Mouse (Mus musculus) liver, embryonic 12.5 days (tissue): ENCODE measurements around the gene Zfp940. TPM values are rescaled to one million over a fixed set of nuclear protein-coding genes. Genes with fewer than 3 reads are reported as not detected.
"Not testable (repeated sequence)": the region's sequence is repeated elsewhere in the genome, so short reads cannot be mapped to it uniquely, and the experiment has no call there.

ENCODE experiments used
- ATAC-seq: fragments of 200-750 bp; cut with Nextera tagmentation; 2 replicates; pipeline ENCODE4 v1.8.0; 2017; ENCODE audit warnings: moderate number of reproducible peaks, mild to moderate bottlenecking, moderate library complexity
- H3K27ac ChIP-seq: fragments of 300-500 bp; sonication (generic); 2 replicates; pipeline ENCODE4 v1.5.1; 2016; ENCODE audit warnings: mild to moderate bottlenecking
- H3K27me3 ChIP-seq: fragments of 300-500 bp; sonication (generic); replicated peaks from 2 replicates; pipeline ENCODE4 v1.6.1; 2016; ENCODE audit warnings: mild to moderate bottlenecking, moderate library complexity
- H3K36me3 ChIP-seq: fragments of 300-500 bp; sonication (generic); 2 replicates; pipeline ENCODE4 v1.6.1; 2016; ENCODE audit warnings: mild to moderate bottlenecking, moderate library complexity
- H3K4me1 ChIP-seq: fragments of 300-500 bp; sonication (generic); 2 replicates; pipeline ENCODE4 v1.6.1; 2016
- H3K4me2 ChIP-seq: fragments of 300-500 bp; sonication (generic); 2 replicates; pipeline ENCODE4 v1.6.1; 2016; ENCODE audit warnings: mild to moderate bottlenecking, moderate library complexity
- H3K4me3 ChIP-seq: fragments of 300-500 bp; sonication (generic); 2 replicates; pipeline ENCODE4 v1.5.1; 2016; ENCODE audit warnings: mild to moderate bottlenecking, moderate library complexity
- H3K9ac ChIP-seq: fragments of 300-500 bp; sonication (generic); 2 replicates; pipeline ENCODE4 v1.6.1; 2016; ENCODE audit warnings: mild to moderate bottlenecking, moderate library complexity
- H3K9me3 ChIP-seq: fragments of 300-500 bp; sonication (generic); replicated peaks from 2 replicates; pipeline ENCODE4 v1.6.1; 2016; ENCODE audit warnings: mild to moderate bottlenecking, moderate library complexity
- WGBS: fragments of 180-500 bp; shearing (Covaris S2); methylation state at CpG from one replicate; pipeline ENCODE4 v1.1.7; 2016; ENCODE audit not compliant: insufficient replicate concordance; 5-methylcytosine and 5-hydroxymethylcytosine counted together
- polyA plus RNA-seq: library from polyadenylated mRNA; unstranded; fragments of >200 nt; fragmentation: Nextera tagmentation; extraction: Ambion mirVana; gene quantifications from 2 replicates; pipeline ENCODE4 v1.2.1, GENCODE M21; 2016

The Zfp940 gene
- 2.1 and 2.4 TPM in 2 replicates for polyA plus RNA-seq

DNA sequence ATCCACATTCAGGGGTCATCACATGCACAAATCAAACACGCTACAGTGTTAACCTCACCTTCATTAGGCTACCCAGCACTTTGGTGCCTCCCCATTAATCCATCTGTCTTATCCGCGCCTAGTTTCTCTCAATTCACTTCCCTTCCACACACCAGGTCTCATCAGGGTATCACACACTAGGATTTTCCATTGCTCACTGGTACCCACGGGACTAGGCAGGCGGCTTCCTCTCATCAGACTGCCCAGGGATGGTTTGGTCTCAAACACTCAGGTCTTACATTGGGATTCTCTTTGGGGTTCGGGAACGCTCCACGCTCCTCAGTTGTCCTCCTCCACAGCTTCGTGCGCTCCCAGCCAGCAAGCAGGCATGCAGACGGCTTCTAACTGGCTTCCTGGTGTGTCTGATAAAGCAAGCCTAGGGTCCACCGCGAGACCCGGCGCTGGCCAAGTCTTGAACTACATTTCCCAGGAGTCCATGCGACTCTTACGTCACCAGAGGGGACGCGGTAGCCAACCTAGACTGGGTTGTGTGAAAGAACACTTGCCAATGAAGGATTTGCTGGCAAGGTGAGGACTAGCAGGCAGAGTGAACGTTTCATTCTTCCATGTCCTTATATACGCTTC, at the start of gene Zfp940:
Gene Zfp940 (minus strand): TSS at position 451 of the 624 bp plus-strand sequence.
- no peak within 1 kb of the TSS for H3K27ac ChIP-seq
- H3K4me1 ChIP-seq, result peaks cover 11% of the 10 kb centered on the region
- H3K27me3 ChIP-seq, result no peaks in the 10 kb centered on the region
- H3K9me3 ChIP-seq, result no peaks in the 10 kb centered on the region
- WGBS, result 2% methylated on average over 21 of the region's 21 CpGs
- H3K4me3 ChIP-seq, result peak within 1 kb of the TSS; percentile 70
- peaks cover 13% of the 10 kb centered on the region for H3K36me3 ChIP-seq
- peak within 1 kb of the TSS; percentile 64 for H3K9ac ChIP-seq
- peak; percentile 96 for ATAC-seq
- H3K4me2 ChIP-seq, result peak within 1 kb of the TSS; percentile 88

DNA sequence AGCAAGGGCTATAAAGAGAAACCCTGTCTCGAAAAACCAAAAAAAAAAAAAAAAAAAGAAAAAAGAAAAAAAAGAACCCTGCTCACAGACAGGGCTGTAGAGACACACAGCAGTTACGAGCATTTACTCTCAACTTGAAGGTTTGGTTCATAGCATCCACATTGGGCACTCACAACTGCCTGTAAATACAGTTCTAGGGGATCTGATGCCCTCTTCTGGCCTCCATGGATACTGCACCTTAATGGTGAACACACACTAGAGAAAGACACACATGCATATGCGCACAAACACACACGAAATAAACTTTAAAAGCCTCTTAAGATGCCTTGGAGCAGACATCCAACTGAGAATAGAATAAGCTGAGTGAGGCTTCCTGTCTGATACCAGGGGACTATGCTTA, 44.9 kb upstream of the Zfp940 start:
- H3K4me1 ChIP-seq, result no peaks in the 10 kb centered on the region
- H3K9me3 ChIP-seq, result peaks cover 44% of the 10 kb centered on the region
- WGBS, result 79% methylated on average over 4 of the region's 4 CpGs
- H3K4me2 ChIP-seq, result no peak overlapping the region
- ATAC-seq, result no peak
- no peaks in the 10 kb centered on the region for H3K27me3 ChIP-seq
- no peak overlapping the region for H3K27ac ChIP-seq
- peaks cover 86% of the 10 kb centered on the region for H3K36me3 ChIP-seq
- no peak overlapping the region for H3K4me3 ChIP-seq
- H3K9ac ChIP-seq, result no peak overlapping the region

DNA sequence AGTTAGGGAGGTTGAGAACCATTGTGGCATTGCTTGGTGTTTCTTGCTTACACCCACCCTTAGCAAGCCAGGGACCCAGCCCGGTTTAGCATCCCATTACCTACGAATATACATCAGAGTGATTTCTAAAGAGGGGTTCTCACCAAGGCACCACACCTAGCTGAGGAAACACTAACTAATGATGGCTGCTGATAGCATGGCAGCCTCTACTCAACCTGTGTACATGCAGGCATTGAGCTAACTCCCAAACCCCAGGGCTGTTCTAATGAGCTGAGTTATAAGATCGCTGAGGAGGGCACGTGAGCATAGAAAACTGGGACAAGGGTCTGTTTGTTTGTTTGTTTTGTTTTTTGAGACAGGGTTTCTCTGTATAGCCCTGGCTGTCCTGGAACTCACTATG, 39.3 kb upstream of the Zfp940 start:
- H3K9me3 ChIP-seq, result peaks cover 66% of the 10 kb centered on the region
- H3K4me2 ChIP-seq, result no peak overlapping the region
- no peaks in the 10 kb centered on the region for H3K27me3 ChIP-seq
- no peak overlapping the region for H3K9ac ChIP-seq
- no peak overlapping the region for H3K4me3 ChIP-seq
- ATAC-seq, result no peak
- H3K36me3 ChIP-seq, result peaks cover 65% of the 10 kb centered on the region
- WGBS, result 84% methylated on average over 4 of the region's 4 CpGs
- no peaks in the 10 kb centered on the region for H3K4me1 ChIP-seq
- no peak overlapping the region for H3K27ac ChIP-seq

DNA sequence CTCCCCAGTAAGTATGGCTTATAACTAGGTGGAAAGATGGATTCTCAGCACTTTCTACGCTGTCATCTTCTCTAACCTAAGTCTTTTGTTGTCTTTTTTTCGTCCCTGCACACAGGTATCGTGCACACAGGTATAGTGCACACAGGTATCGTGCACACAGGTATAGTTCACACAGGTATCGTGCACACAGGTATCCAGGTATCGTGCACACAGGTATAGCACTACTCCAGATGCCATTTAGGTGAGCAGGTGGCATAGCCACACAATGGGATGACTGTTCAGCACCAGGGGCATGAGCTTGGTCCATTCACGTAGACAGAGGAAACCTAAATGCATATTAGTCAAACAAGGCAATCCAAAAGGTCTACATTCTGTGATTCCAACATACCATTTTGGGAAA, 37.0 kb upstream of the Zfp940 start:
- peaks cover 43% of the 10 kb centered on the region for H3K36me3 ChIP-seq
- WGBS, result 82% methylated on average over 7 of the region's 7 CpGs
- H3K4me1 ChIP-seq, result no peaks in the 10 kb centered on the region
- no peak overlapping the region for H3K4me3 ChIP-seq
- no peak overlapping the region for H3K27ac ChIP-seq
- no peaks in the 10 kb centered on the region for H3K27me3 ChIP-seq
- H3K9ac ChIP-seq, result no peak overlapping the region
- H3K4me2 ChIP-seq, result no peak overlapping the region
- ATAC-seq, result no peak
- H3K9me3 ChIP-seq, result peaks cover 75% of the 10 kb centered on the region

DNA sequence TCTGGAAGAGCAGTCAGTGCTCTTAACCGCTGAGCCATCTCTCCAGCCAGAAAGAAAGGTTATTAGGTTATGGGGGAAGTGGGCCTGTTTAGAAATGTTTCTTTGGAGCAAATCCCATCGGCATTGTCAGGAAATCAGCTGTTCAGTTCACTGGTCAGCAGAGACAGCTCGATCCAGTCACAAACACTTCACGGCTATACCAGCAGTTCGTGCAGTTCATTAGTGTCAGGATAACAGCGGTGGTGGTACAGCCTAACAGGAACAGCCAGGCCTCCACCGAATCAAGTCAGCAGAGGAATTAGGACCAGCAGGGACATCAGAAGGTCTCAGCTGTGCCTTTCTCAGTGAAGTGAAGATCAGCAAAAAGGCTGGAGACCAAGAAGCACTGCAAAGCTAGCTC, 27.4 kb upstream of the Zfp940 start:
- Histone ChIP-seq H3K9me3 (peaks cover 40% of the 10 kb centered on the region), H3K9ac (no peak overlapping the region), H3K36me3 (peaks cover 8% of the 10 kb centered on the region), H3K4me3 (no peak overlapping the region), H3K4me2 (no peak overlapping the region), H3K27me3 (no peaks in the 10 kb centered on the region), H3K27ac (no peak overlapping the region), H3K4me1 (no peaks in the 10 kb centered on the region)
- ATAC-seq, result no peak
- 73% methylated on average over 7 of the region's 7 CpGs for WGBS

DNA sequence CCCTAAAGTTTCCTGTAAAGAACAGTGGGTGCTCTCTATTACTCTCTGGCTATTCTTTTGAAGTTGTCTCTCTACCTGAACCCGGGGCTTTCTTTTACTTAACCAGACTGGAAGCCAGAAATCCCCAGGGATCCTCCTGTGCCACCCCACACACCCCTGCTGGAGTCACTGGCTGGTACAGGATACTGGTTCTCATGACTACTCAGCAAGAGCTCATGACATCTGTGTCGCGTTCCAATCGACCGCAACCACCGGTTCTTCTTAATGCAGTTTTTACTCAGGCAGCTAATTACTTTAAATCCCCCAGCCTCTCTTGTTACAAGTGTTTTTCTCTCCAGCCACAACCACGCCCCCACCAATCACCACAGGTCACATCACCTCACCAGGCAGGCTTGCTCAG, 26.6 kb upstream of the Zfp940 start:
- Histone ChIP-seq H3K9me3 (peaks cover 40% of the 10 kb centered on the region), H3K9ac (no peak overlapping the region), H3K36me3 (peaks cover 17% of the 10 kb centered on the region), H3K27me3 (no peaks in the 10 kb centered on the region), H3K4me1 (no peaks in the 10 kb centered on the region), H3K27ac (no peak overlapping the region), H3K4me2 (no peak overlapping the region), H3K4me3 (no peak overlapping the region)
- whole genome bisulfite sequencing, result 69% methylated on average over 7 of the region's 7 CpGs
- no peak for ATAC-seq

DNA sequence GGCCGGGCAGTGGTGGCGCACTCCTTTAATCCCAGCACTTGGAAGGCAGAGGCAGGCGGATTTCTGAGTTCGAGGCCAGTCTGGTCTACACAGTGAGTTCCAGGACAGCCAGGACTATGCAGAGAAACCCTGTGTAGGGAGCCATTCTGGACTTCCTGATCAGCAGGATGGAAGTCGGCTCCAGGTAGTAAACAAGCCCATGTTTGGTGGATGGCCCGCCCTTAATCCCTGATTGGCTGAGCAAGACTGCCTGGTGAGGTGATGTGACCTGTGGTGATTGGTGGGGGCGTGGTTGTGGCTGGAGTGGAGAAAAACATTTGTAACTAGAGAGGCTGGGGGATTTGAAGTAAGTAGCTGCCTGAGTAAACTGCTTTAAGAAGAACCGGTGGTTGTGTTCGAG, 24.1 kb upstream of the Zfp940 start:
- H3K4me1 ChIP-seq, H3K4me2 ChIP-seq, H3K27ac ChIP-seq, H3K4me3 ChIP-seq, ATAC-seq, H3K27me3 ChIP-seq, H3K9ac ChIP-seq: not testable (repeated sequence)
- Histone ChIP-seq H3K36me3 (peaks cover 27% of the 10 kb centered on the region), H3K9me3 (peaks cover 36% of the 10 kb centered on the region)
- 75% methylated on average over 9 of the region's 9 CpGs for WGBS

DNA sequence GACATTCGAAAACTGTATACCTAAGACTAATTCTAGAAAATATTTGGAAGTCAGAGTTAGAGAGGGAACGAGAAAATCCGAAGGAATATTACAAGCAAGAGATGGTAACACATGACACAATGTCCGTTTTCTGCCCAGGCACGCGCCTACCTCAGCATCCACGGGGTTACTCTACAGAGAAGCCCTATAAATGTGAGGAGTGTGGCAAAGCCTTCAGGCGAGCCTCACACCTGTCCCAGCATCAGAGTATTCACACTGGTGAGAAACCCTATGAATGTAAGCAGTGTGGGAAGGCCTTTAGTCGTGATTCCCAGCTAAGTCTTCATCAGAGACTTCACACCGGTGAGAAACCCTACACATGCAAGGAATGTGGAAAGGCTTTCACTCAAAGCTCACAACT, 20.8 kb upstream of the Zfp940 start:
- Histone ChIP-seq H3K4me1 (no peaks in the 10 kb centered on the region), H3K27ac (no peak overlapping the region), H3K9me3 (peaks cover 44% of the 10 kb centered on the region), H3K4me2 (no peak overlapping the region), H3K27me3 (no peaks in the 10 kb centered on the region), H3K9ac (no peak overlapping the region), H3K36me3 (peaks cover 33% of the 10 kb centered on the region), H3K4me3 (no peak overlapping the region)
- no peak for ATAC-seq
- 80% methylated on average over 10 of the region's 10 CpGs for WGBS

DNA sequence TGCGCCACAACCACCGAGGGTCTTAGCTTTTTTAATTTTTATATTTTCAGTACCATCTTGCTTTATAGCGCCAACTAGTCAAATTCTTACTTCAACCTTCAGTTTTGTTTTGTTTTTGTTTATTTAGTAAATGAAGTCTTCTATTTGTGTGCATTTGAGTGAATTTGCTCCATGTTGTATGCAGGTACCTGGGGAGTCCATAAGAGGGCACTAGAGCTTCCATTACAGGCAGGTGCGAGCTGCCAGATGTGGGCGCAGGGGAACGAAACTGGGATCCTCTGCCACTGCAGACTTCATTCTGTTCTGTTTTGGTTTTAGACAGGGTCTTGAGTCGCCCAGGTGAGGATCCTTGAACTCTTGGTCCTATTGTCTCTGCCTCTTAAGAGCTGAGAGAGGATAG, 8.2 kb upstream of the Zfp940 start:
- Histone ChIP-seq H3K36me3 (peaks cover 6% of the 10 kb centered on the region; the same call in 1 of the 2 replicates), H3K4me2 (no peak overlapping the region), H3K27ac (no peak overlapping the region), H3K27me3 (no peaks in the 10 kb centered on the region), H3K9ac (no peak overlapping the region), H3K4me1 (peaks cover 12% of the 10 kb centered on the region), H3K4me3 (no peak overlapping the region), H3K9me3 (no peaks in the 10 kb centered on the region)
- 80% methylated on average over 7 of the region's 7 CpGs for WGBS
- no peak for ATAC-seq

DNA sequence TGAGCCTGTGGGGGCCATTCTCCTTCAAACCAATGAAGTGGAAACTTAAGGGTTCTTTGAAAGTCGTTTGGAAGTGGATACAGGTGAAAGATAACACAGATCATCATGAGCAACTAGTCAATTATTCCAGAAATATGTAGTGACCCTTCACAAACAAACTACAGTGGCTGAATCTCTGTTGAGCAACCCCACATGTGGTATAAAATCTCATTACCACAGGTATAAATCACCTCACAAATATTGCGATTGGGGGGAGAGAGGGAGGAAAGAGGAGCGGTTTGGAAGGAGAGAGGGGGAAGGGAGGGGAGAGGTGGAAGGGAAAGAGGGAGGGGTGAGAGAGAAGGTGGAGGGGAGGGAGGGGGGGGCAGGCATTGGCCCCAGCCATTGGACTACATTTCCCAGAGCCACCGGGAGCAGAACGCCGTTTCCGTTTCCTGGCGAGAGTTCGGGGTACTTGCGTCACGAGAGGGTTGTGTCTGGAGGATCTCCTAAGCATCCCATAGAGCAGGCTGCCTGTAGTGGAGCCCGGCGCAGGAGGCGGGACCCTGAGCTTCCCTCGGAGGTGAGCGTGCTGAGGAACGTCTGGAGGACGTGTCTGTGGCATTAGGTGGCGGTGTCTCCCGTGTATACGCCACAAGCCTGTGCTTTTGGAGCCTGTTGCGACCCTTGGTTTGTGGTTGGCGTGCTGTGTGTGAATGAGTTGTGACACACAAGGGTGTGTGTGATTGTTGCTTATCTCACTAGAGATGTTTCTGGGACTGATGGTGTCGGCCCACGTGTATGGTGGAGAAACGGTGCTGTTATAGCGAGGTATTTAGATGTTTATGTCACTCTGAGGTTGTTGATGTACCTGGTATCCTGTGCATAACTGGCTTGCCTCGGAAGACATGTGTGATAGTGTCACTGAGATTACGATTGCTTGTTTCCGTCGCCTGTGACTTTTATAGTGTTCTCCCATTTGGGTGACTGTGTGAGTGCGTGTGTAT, 6.4 kb upstream of the Zfp940 start, which contains the start of gene Zfp420:
Gene Zfp420 (plus strand): TSS at position 448 of the 986 bp plus-strand sequence.
- no peak within 1 kb of the TSS for H3K27ac ChIP-seq
- H3K36me3 ChIP-seq, result peaks cover 6% of the 10 kb centered on the region; the same call in 1 of the 2 replicates
- 5% methylated on average over 32 of the region's 32 CpGs for WGBS
- H3K4me3 ChIP-seq, result peak within 1 kb of the TSS; percentile 60
- peaks cover 12% of the 10 kb centered on the region for H3K4me1 ChIP-seq
- ATAC-seq, result peak; percentile 96
- H3K9me3 ChIP-seq, result no peaks in the 10 kb centered on the region
- peak within 1 kb of the TSS; percentile 62 for H3K9ac ChIP-seq
- H3K27me3 ChIP-seq, result no peaks in the 10 kb centered on the region
- peak within 1 kb of the TSS; percentile 86 for H3K4me2 ChIP-seq

DNA sequence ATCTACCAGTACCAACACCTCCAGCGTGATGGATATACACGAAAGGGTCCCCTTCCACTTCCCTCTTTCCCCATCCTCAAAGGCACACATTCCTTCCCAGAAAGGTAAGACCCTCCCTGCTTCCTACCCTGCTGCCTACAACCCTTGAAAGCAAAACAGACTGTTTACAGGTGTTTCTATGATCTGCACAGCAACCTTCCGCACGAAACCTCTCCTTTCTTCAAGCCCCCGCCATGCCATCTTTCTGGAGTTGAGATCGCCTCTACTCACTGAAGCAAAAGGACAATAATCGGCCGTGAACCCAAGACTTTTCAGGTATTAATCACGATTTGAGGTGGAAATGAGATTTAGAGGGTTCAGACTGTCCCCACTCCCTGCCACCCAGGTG, 644 bp downstream of the Zfp940 start:
- H3K27ac ChIP-seq, result no peak overlapping the region
- WGBS, result 44% methylated on average over 9 of the region's 9 CpGs
- ATAC-seq, result no peak

DNA sequence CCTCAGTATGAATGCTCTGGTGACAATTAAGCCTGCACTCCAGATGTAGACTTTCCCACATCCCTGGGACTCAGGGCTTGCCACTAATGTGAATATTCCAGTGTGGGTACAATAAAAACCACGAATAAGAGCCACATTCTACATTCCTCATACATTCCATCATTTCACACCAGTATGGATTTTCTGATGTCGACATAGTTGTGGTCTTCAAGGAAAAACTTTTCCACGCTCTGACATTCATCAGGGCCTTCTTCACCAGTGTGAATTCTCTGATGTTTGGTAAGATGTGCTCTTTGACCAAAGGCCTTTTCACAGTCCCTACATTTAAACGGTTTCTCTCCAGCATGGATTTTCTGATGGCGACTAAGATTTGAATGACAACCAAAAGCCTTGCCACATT, 8.9 kb downstream of the Zfp940 start:
- 80% methylated on average over 5 of the region's 5 CpGs for WGBS
- H3K4me3 ChIP-seq, result no peak overlapping the region
- no peak overlapping the region for H3K27ac ChIP-seq
- peaks cover 33% of the 10 kb centered on the region for H3K36me3 ChIP-seq
- H3K27me3 ChIP-seq, result no peaks in the 10 kb centered on the region
- H3K9me3 ChIP-seq, result no peaks in the 10 kb centered on the region
- no peaks in the 10 kb centered on the region for H3K4me1 ChIP-seq
- no peak overlapping the region for H3K9ac ChIP-seq
- no peak overlapping the region for H3K4me2 ChIP-seq
- no peak for ATAC-seq

More for the DNA sequence above, 644 bp downstream of the Zfp940 start:
- no peaks in the 10 kb centered on the region for H3K27me3 ChIP-seq
- peak overlapping the region; percentile 88 for H3K4me2 ChIP-seq
- H3K9ac ChIP-seq, result peak overlapping the region; percentile 64
- peaks cover 15% of the 10 kb centered on the region for H3K36me3 ChIP-seq
- H3K4me3 ChIP-seq, result peak overlapping the region; percentile 70
- H3K9me3 ChIP-seq, result no peaks in the 10 kb centered on the region
- H3K4me1 ChIP-seq, result peaks cover 11% of the 10 kb centered on the region
